Mouse (Mus musculus) ES-Bruce4 (cell line): Measurements from ENCODE around the gene Dnajc17.

Experiments
- CTCF ChIP-seq: IDR thresholded peaks from one replicate; pipeline ENCODE4 v1.8.1; 2011; ENCODE audit warnings: low read depth, low read length
- POLR2A ChIP-seq: IDR thresholded peaks from one replicate; pipeline ENCODE4 v1.8.1; 2011; ENCODE audit warnings: low read length; ENCODE audit not compliant: insufficient read depth

GRCm38 (mm10) chr2:119147160-119147678 lies 61.4 kb downstream of the Dnajc17 start:
- TF ChIP-seq POLR2A = no peak
- TF ChIP-seq CTCF = no peak
